Mouse (Mus musculus) adrenal gland, adult (tissue): ENCODE results near the gene Cntd1.
"Not testable (repeated sequence)": the region's sequence is repeated elsewhere in the genome, so short reads cannot be mapped to it uniquely, and the experiment has no call there.

Experiments used
- DNase-seq, 2 experiments: peaks; one replicate each; pipeline ENCODE4 v3.0.0; 2022 to 2023; ENCODE audit warnings: low spot score in 1 of 2; ENCODE audit not compliant: inconsistent age in 2 of 2

Gene Cntd1

GRCm38 (mm10) chr11:101328941-101329635 lies 50.3 kb downstream of the Cntd1 start:
- peak; percentile 59 to 75 for DNase-seq

DNA sequence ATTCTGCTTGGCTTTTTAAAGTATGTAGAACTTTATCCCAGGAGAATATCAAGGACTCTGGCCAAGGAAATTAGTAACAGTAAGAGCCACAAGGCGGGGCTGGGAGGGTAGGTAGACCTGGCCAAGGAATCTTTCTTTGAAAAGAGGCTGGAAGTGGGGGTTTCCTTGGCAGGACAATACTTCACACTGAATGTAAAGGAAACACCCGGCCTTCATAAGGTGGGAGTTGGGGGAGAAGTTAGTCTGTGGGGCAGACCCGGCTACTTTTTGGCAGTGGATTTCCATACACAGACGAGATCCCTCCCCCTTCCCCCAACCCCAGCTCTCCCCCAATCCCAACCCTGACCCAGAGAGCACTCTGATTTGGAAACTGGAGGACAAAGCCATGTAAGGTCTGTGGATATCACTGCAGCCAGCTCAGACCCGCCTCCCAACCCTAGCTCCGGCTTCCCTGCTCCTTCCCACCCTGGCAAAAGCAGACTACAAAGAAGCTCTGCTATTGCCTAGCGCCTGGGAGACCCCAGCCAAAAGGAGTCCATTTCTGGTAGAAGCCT lies 51.6 kb downstream of the Cntd1 start, which contains the start of gene Aoc3:
TSS of gene Aoc3 (plus strand) at position 235 of the 554 bp plus-strand sequence.
- DNase-seq, result peak in 1 of 2 experiments; percentile 64

GRCm38 (mm10) chr11:101330961-101331360 lies 52.1 kb downstream of the Cntd1 start:
- DNase-seq, result not testable (repeated sequence)

DNA sequence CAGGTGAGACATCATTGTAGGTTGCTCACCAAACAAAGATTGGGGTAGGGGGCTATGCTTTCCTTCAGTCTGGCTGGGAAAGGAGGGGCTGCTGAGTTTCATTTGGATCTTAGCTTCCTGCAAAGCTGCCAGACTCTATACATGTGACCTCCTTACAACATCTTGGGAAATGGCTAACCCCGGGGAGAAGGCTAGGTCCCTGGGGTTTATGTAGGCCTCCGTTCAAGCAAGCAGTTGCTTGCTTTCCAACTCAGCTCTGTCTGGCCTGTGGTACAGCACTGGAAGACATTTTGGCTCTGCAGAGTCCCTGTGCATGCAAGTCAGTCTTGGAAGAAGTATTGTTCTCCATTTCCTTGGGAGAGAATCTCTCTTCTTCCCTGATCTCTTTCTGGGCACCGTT lies 53.7 kb downstream of the Cntd1 start:
- DNase-seq, result no peak

GRCm38 (mm10) chr11:101334023-101334422 lies 55.2 kb downstream of the Cntd1 start:
- no peak for DNase-seq

DNA sequence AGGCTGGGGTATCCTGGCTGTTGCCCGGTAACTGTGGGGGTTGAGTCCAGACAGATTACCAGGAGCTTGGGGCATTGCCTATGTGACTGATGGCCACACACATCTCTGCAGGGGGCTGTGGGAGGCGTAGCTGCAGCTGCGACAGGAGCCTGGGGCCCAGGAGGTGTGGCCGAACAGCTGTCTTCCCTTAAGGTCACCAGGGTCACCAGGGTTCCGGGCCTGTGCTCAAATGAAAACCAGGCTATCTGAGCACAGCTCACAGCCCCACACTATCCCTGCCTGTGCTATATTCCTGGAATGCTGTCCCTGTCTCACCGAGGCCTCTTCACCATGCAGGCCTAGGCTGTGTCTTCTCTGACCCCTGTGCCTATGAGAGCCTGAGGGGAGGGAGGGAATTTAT lies 55.7 kb downstream of the Cntd1 start:
- no peak for DNase-seq

DNA sequence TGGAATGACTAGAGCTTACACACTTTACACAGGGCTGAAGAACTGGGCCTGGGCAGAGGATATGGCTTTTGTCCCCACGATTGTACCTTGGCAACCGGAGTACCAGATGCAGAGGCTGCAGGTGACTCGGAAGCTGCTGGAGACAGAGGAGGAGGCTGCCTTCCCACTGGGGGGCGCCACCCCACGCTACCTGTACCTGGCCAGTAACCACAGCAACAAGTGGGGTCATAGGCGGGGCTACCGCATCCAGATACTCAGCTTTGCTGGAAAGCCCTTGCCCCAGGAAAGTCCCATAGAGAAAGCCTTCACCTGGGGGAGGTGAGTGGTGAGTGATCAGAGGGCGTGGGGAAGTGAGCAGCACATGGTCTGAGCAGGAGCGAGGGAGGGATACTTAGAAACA lies 56.9 kb downstream of the Cntd1 start:
- no peak for DNase-seq

GRCm38 (mm10) chr11:101338123-101338760 lies 59.4 kb downstream of the Cntd1 start:
- DNase-seq, result peak in 1 of 2 experiments; percentile 45
